21 mouse cellular contexts compared by ENCODE assay signal in genomic region chr2:146571857-146572256, GRCm38 (mm10). TPM values are rescaled to one million over a fixed set of nuclear protein-coding genes. Genes with fewer than 3 reads are reported as not detected.
DNase-seq lines count a peak whose midpoint lies in the region; ATAC-seq lines count a peak whose summit lies in the region.
"Had no signal": no experiment of that assay in that cellular context is flagged by ENCODE, and none has a peak within 500 bp of the region (broad histone marks: within the 10 kb centered on the region; RNA-seq: fewer than 3 reads in every experiment).

No protein-coding gene starts in this region.

- no peaks in the 10 kb centered on the region for H3K27me3 ChIP-seq in embryonic facial prominence, embryonic 14.5 days (replicated peaks; ENCODE audit: control insufficient read depth, insufficient read depth, low read length)
- H3K27me3 ChIP-seq in embryonic facial prominence, embryonic 10.5 days (replicated peaks; ENCODE audit: low read depth, poor library complexity, severe bottlenecking), result no peaks in the 10 kb centered on the region
- no peaks in the 10 kb centered on the region for H3K27me3 ChIP-seq in forebrain, embryonic 12.5 days
- H3K27me3 ChIP-seq: CH12.LX; forebrain, embryonic 15.5 days; hindbrain, embryonic 15.5 days; midbrain, embryonic 13.5 days had no signal

- 85% methylated on average over 9 of the region's 9 CpGs for WGBS in embryonic facial prominence, embryonic 14.5 days
- 89% methylated on average over 9 of the region's 9 CpGs for WGBS in embryonic facial prominence, embryonic 10.5 days
- 94% methylated on average over 9 of the region's 9 CpGs for WGBS in forebrain, embryonic 12.5 days

- H3K4me1 ChIP-seq in embryonic facial prominence, embryonic 14.5 days (ENCODE audit: control insufficient read depth, insufficient read depth, low read length), result peaks cover 5% of the 10 kb centered on the region; the same call in 1 of the 2 replicates
- H3K4me1 ChIP-seq in embryonic facial prominence, embryonic 10.5 days, result peaks cover 34% of the 10 kb centered on the region
- H3K4me1 ChIP-seq in forebrain, embryonic 12.5 days, result no peaks in the 10 kb centered on the region
- H3K4me1 ChIP-seq: forebrain, embryonic 15.5 days; hindbrain, embryonic 15.5 days; midbrain, embryonic 13.5 days had no signal

- no peaks in the 10 kb centered on the region for H3K36me3 ChIP-seq in embryonic facial prominence, embryonic 14.5 days (ENCODE audit: control insufficient read depth, insufficient read depth, low read length)
- H3K36me3 ChIP-seq in embryonic facial prominence, embryonic 10.5 days (replicated peaks), result no peaks in the 10 kb centered on the region
- no peaks in the 10 kb centered on the region for H3K36me3 ChIP-seq in forebrain, embryonic 12.5 days (replicated peaks)
- H3K36me3 ChIP-seq: forebrain, embryonic 15.5 days; hindbrain, embryonic 15.5 days; midbrain, embryonic 13.5 days had no signal

- no peak overlapping the region for H3K27ac ChIP-seq in embryonic facial prominence, embryonic 14.5 days (replicated peaks; ENCODE audit: low read depth, low read length)
- no peak overlapping the region for H3K27ac ChIP-seq in embryonic facial prominence, embryonic 10.5 days (replicated peaks)
- H3K27ac ChIP-seq in forebrain, embryonic 12.5 days, result no peak overlapping the region
- H3K27ac ChIP-seq: forebrain, embryonic 15.5 days; hindbrain, embryonic 15.5 days; midbrain, embryonic 13.5 days; stomach, postnatal 0 days had no signal

- H3K9ac ChIP-seq in embryonic facial prominence, embryonic 14.5 days (ENCODE audit: low read depth, low read length), result no peak overlapping the region
- H3K9ac ChIP-seq in forebrain, embryonic 12.5 days, result no peak overlapping the region
- H3K9ac ChIP-seq: forebrain, embryonic 15.5 days; hindbrain, embryonic 15.5 days; midbrain, embryonic 13.5 days had no signal

- no peak for DNase-seq in embryonic facial prominence, embryonic 14.5 days (ENCODE audit: low spot score)
- no peak for DNase-seq in embryonic facial prominence, embryonic 10.5 days (ENCODE audit: low spot score)
- DNase-seq in right cerebral cortex, adult 2 months (ENCODE audit: low spot score in 2 of 2), result peak; percentile 59 to 72
- no peak for DNase-seq in right cerebral cortex, postnatal 4 days
- DNase-seq in layer of hippocampus, postnatal 36 days, result peak; percentile 45 to 51
- peak; percentile 57 to 58 for DNase-seq in right cerebral cortex, postnatal 36 days (ENCODE audit: low spot score in 2 of 2)
- DNase-seq in kidney, postnatal 36 days, result no peak
- DNase-seq: adrenal gland, adult 2 months; cerebellum, adult 11 months; cerebellum, postnatal 14 days; gastrocnemius, postnatal 14 days; lung, adult 2 months; thymus, postnatal 25 days had no signal

- H3K4me2 ChIP-seq in embryonic facial prominence, embryonic 14.5 days (ENCODE audit: low read depth, low read length), result no peak overlapping the region
- H3K4me2 ChIP-seq in forebrain, embryonic 12.5 days, result no peak overlapping the region
- H3K4me2 ChIP-seq: forebrain, embryonic 15.5 days; heart, embryonic 11.5 days; hindbrain, embryonic 15.5 days; midbrain, embryonic 13.5 days had no signal

- no peaks in the 10 kb centered on the region for H3K9me3 ChIP-seq in embryonic facial prominence, embryonic 14.5 days (ENCODE audit: control insufficient read depth, low read length)
- no peaks in the 10 kb centered on the region for H3K9me3 ChIP-seq in embryonic facial prominence, embryonic 10.5 days
- no peaks in the 10 kb centered on the region for H3K9me3 ChIP-seq in forebrain, embryonic 12.5 days
- H3K9me3 ChIP-seq: forebrain, embryonic 15.5 days; hindbrain, embryonic 15.5 days; midbrain, embryonic 13.5 days had no signal

- ATAC-seq in embryonic facial prominence, embryonic 14.5 days (ENCODE audit: low read depth), result 0 out of 2 replicates have a peak, but pooled peaks have one; percentile 2
- ATAC-seq in forebrain, embryonic 12.5 days (ENCODE audit: low FRiP score), result no peak
- ATAC-seq: forebrain, embryonic 15.5 days; intestine, postnatal 0 days; midbrain, embryonic 13.5 days had no signal

- no peak overlapping the region for H3K4me3 ChIP-seq in embryonic facial prominence, embryonic 14.5 days (ENCODE audit: low read depth, low read length)
- no peak overlapping the region for H3K4me3 ChIP-seq in embryonic facial prominence, embryonic 10.5 days
- H3K4me3 ChIP-seq in forebrain, embryonic 12.5 days (replicated peaks), result no peak overlapping the region
- H3K4me3 ChIP-seq: forebrain, embryonic 15.5 days; hindbrain, embryonic 15.5 days; midbrain, embryonic 13.5 days had no signal

RNA-seq across cellular contexts. Expression of gene Ralgapa2, which starts 59.7 kb away (rescaled TPM):
- 4.9 and 6.3 TPM in 2 replicates for polyA plus RNA-seq in embryonic facial prominence, embryonic 14.5 days (2014; fragmentation: Nextera tagmentation; extraction: Ambion mirVana)
- polyA plus RNA-seq in embryonic facial prominence, embryonic 10.5 days (2016; fragmentation: Nextera tagmentation; extraction: Ambion mirVana), result 8.9 and 11.3 TPM in 2 replicates
- total RNA-seq in layer of hippocampus, postnatal 36 days (2021), result 10 to 100 TPM; 27.5 to 32.8 TPM
- polyA plus RNA-seq in forebrain, embryonic 12.5 days (2016; fragmentation: Nextera tagmentation; extraction: Ambion mirVana), result 15.2 and 17.0 TPM in 2 replicates

Comparison
In these comparisons a context has a peak if more than half of its experiments do, and no peak if none do; other contexts are left out.
1. DNase-seq: peak in right cerebral cortex, adult 2 months (2 of 2), layer of hippocampus, postnatal 36 days (2 of 2) and right cerebral cortex, postnatal 36 days (2 of 2); none in embryonic facial prominence, embryonic 14.5 days (single experiment), embryonic facial prominence, embryonic 10.5 days (single experiment), right cerebral cortex, postnatal 4 days (single experiment) and kidney, postnatal 36 days (0 of 2).